Mouse (Mus musculus) cerebellum, adult (tissue): ENCODE results near the gene Ccdc159.

Experiments
- ATAC-seq: cut with Nextera tagmentation; 2 replicates; pipeline ENCODE4 v1.9.2; 2017; ENCODE audit warnings: mild to moderate bottlenecking, moderate library complexity, mixed read lengths; ENCODE audit not compliant: insufficient number of reproducible peaks, low FRiP score, low TSS enrichment

The Ccdc159 gene

DNA sequence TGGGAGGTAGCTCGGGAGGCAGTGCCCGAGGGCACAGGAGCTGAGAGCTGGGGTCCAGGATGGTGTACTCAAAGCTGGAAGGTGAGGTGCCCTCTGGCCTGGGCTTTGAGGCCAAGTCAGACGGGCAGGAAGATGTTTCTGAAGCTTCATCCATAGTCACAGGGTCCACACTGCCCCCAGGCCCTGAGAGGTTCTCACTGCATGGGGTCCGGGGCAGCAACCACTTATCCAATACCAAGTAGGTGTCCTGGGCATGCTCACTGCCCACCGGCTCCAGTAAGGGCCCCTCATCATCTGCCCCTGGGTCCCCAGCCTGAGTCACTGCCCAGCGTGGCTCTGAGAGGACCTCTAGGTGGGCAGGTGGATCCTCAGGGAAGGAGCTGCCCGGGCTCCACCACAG is 32.0 kb downstream of the Ccdc159 start:
- ATAC-seq: no peak

DNA sequence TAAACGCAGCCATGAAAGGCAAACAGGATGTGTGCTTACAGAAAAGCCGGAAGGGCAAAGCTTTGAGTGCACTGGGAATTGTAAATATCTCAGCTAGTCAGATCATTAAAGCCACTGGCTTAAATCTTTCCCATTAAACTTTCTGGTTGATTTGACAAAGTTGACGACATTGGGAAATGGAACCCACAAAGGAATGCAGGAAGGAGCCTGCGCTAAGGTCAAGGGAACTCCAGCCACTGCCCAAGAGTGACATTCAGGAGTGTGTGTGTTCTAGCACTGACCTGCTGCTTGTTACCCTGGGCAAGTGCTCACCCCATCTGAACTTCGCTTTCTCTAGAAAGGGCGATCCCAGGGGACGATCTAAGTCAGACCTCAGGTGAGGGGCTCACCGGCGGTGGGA is 32.9 kb downstream of the Ccdc159 start:
- ATAC-seq: no peak

GRCm38 (mm10) chr9:21960558-21961208 is 33.4 kb downstream of the Ccdc159 start:
- no peak for ATAC-seq

- no peak for ATAC-seq
Measured at GRCm38 (mm10) chr9:21961366-21961980, 34.2 kb downstream of the Ccdc159 start.

GRCm38 (mm10) chr9:21962010-21962409 is 34.7 kb downstream of the Ccdc159 start:
- ATAC-seq: no peak

DNA sequence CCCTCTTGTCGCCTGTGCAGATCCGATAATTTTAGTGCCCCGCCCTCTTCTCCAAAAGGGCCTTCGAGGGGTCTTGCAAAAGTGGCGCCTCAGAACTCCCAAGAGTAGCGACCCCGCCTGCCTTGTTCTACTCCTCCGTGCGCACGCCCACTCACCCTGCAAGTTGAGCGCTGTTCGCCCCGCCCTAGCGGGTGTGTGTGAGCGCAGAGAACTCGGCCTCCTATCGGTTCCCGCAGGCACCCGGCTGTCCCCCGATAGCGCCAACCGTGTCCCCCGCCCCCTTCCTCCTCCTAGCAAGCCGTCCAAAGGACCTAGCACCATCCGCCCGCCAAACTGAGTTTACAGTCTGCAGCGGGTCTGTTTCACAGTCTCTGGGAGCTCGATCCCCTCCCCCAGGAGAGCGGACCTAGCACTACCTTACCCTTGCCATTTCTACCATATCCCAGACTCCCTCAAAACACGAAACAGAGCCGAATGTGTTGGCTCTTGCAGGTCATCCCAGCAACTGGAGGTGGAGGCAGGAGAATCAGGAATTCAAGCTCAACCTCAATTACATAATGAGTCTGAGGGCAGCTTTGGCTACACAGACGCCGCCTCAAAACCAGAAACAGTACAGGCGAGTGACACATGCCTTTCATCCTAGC is 35.3 kb downstream of the Ccdc159 start:
- ATAC-seq: peak; percentile 21; the same call in 1 of the 2 replicates

GRCm38 (mm10) chr9:21963417-21963816 is 36.1 kb downstream of the Ccdc159 start, which contains the start of gene Epor:
Gene Epor, minus strand, starts transcription at chr9:21963506.
- no peak for ATAC-seq

- no peak for ATAC-seq
Measured at GRCm38 (mm10) chr9:21968883-21969282, 41.6 kb downstream of the Ccdc159 start.

- no peak for ATAC-seq
Measured at GRCm38 (mm10) chr9:21969304-21969703, 42.0 kb downstream of the Ccdc159 start.

GRCm38 (mm10) chr9:21976626-21977175 is 49.4 kb downstream of the Ccdc159 start:
- ATAC-seq: no peak

DNA sequence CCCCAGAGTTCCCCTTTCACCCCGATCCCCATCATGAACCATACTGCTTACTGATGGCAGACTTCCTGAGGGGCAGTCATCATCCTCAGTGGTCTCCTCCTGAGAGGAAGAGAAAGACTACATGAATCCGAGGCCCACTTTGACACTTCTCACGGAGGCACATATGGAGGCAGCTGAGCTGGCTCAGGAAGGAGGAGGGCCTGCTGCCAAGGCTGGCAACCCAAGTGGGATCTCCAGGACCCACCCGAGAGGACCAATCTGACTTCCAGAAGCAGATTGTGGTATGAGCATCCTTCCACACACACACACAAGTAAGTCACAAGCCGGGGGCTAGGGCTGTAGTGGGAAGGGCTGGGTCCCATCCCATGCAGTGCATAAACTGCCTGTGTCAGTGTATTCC is 50.1 kb downstream of the Ccdc159 start:
- ATAC-seq: no peak

GRCm38 (mm10) chr9:21977972-21978371 is 50.7 kb downstream of the Ccdc159 start:
- no peak for ATAC-seq

GRCm38 (mm10) chr9:21978398-21979128 is 51.3 kb downstream of the Ccdc159 start:
- ATAC-seq: no peak

- ATAC-seq: no peak
Measured at GRCm38 (mm10) chr9:21983911-21984310, 56.6 kb downstream of the Ccdc159 start.
